Mouse (Mus musculus): ENCODE results near the gene Cntnap5c. TPM values are rescaled to one million over a fixed set of nuclear protein-coding genes. Genes with fewer than 3 reads are reported as not detected.

Gene Cntnap5c
- not detected in 2 replicates for polyA plus RNA-seq (2015; fragmentation: Nextera tagmentation; extraction: Ambion mirVana)

GRCm38 (mm10) chr17:57768622-57769610 lies at the start of gene Cntnap5c:
Gene Cntnap5c (plus strand): TSS chr17:57769570.
- 18% methylated on average over 26 of the region's 26 CpGs for WGBS
- H3K36me3 ChIP-seq = no peaks in the 10 kb centered on the region
- H3K27me3 ChIP-seq = no peaks in the 10 kb centered on the region
- H3K4me1 ChIP-seq = no peaks in the 10 kb centered on the region
- no peak for ATAC-seq (ENCODE audit: borderline replicate concordance, extremely low read depth, low FRiP score, low TSS enrichment)
- no peak within 1 kb of the TSS for H3K9ac ChIP-seq
- no peak within 1 kb of the TSS for H3K4me2 ChIP-seq
- no peaks in the 10 kb centered on the region for H3K9me3 ChIP-seq
- H3K4me3 ChIP-seq = no peak within 1 kb of the TSS
- H3K27ac ChIP-seq = no peak within 1 kb of the TSS

- no peaks in the 10 kb centered on the region for H3K9me3 ChIP-seq
- no peak within 1 kb of the TSS for H3K27ac ChIP-seq
- H3K36me3 ChIP-seq = no peaks in the 10 kb centered on the region
- H3K4me1 ChIP-seq = no peaks in the 10 kb centered on the region
- 63% methylated on average over 5 of the region's 5 CpGs for WGBS
- H3K4me2 ChIP-seq = no peak within 1 kb of the TSS
- ATAC-seq (ENCODE audit: borderline replicate concordance, extremely low read depth, low FRiP score, low TSS enrichment) = no peak
- H3K4me3 ChIP-seq = no peak within 1 kb of the TSS
- no peak within 1 kb of the TSS for H3K9ac ChIP-seq
- no peaks in the 10 kb centered on the region for H3K27me3 ChIP-seq
These were observed 27.3 kb upstream of the Cntnap5c start, which contains the start of gene Gm21834 for GRCm38 (mm10) chr17:57742119-57742518. Gene Gm21834 (minus strand): TSS chr17:57742219.

GRCm38 (mm10) chr17:57758033-57758432 lies 11.3 kb upstream of the Cntnap5c start:
- no peak overlapping the region for H3K4me2 ChIP-seq
- H3K4me1 ChIP-seq = no peaks in the 10 kb centered on the region
- H3K4me3 ChIP-seq = no peak overlapping the region
- H3K36me3 ChIP-seq = no peaks in the 10 kb centered on the region
- no peak for ATAC-seq (ENCODE audit: borderline replicate concordance, extremely low read depth, low FRiP score, low TSS enrichment)
- WGBS = 45% methylated on average over 1 of the region's 1 CpGs
- no peak overlapping the region for H3K9ac ChIP-seq
- no peak overlapping the region for H3K27ac ChIP-seq
- H3K9me3 ChIP-seq = no peaks in the 10 kb centered on the region
- H3K27me3 ChIP-seq = no peaks in the 10 kb centered on the region

GRCm38 (mm10) chr17:57767306-57767705 lies 2.1 kb upstream of the Cntnap5c start:
- Histone ChIP-seq H3K4me1 (no peaks in the 10 kb centered on the region), H3K36me3 (no peaks in the 10 kb centered on the region), H3K4me2 (no peak overlapping the region), H3K4me3 (no peak overlapping the region), H3K27ac (no peak overlapping the region), H3K9ac (no peak overlapping the region), H3K9me3 (no peaks in the 10 kb centered on the region), H3K27me3 (no peaks in the 10 kb centered on the region)
- no peak for ATAC-seq (ENCODE audit: borderline replicate concordance, extremely low read depth, low FRiP score, low TSS enrichment)

- H3K36me3 ChIP-seq = no peaks in the 10 kb centered on the region
- H3K9ac ChIP-seq = no peak overlapping the region
- no peaks in the 10 kb centered on the region for H3K4me1 ChIP-seq
- no peak for ATAC-seq (ENCODE audit: borderline replicate concordance, extremely low read depth, low FRiP score, low TSS enrichment)
- H3K4me2 ChIP-seq = no peak overlapping the region
- no peak overlapping the region for H3K27ac ChIP-seq
- WGBS = 13% methylated on average over 4 of the region's 4 CpGs
- no peak overlapping the region for H3K4me3 ChIP-seq
- H3K9me3 ChIP-seq = no peaks in the 10 kb centered on the region
- H3K27me3 ChIP-seq = no peaks in the 10 kb centered on the region
These were observed 1.5 kb downstream of the Cntnap5c start for GRCm38 (mm10) chr17:57770904-57771303.

- 81% methylated on average over 1 of the region's 1 CpGs for WGBS
- H3K27me3 ChIP-seq = no peaks in the 10 kb centered on the region
These were observed 18.9 kb downstream of the Cntnap5c start for GRCm38 (mm10) chr17:57788161-57788799.

GRCm38 (mm10) chr17:57795408-57795807 lies 26.0 kb downstream of the Cntnap5c start:
- Histone ChIP-seq H3K4me3 (no peak overlapping the region), H3K9me3 (no peaks in the 10 kb centered on the region), H3K27ac (no peak overlapping the region), H3K27me3 (no peaks in the 10 kb centered on the region), H3K4me2 (no peak overlapping the region), H3K36me3 (no peaks in the 10 kb centered on the region), H3K4me1 (no peaks in the 10 kb centered on the region), H3K9ac (no peak overlapping the region)
- 80% methylated on average over 3 of the region's 3 CpGs for WGBS
- ATAC-seq (ENCODE audit: borderline replicate concordance, extremely low read depth, low FRiP score, low TSS enrichment) = no peak

More at GRCm38 (mm10) chr17:57788161-57788799, 18.9 kb downstream of the Cntnap5c start:
- no peak for ATAC-seq (ENCODE audit: borderline replicate concordance, extremely low read depth, low FRiP score, low TSS enrichment)
- Histone ChIP-seq H3K9me3 (no peaks in the 10 kb centered on the region), H3K4me3 (no peak overlapping the region), H3K27ac (no peak overlapping the region), H3K9ac (no peak overlapping the region), H3K36me3 (no peaks in the 10 kb centered on the region), H3K4me1 (no peaks in the 10 kb centered on the region), H3K4me2 (no peak overlapping the region)

GRCm38 (mm10) chr17:57796668-57797311 lies 27.4 kb downstream of the Cntnap5c start:
- WGBS = 62% methylated on average over 3 of the region's 3 CpGs
- H3K27ac ChIP-seq = no peak overlapping the region
- no peaks in the 10 kb centered on the region for H3K36me3 ChIP-seq
- ATAC-seq (ENCODE audit: borderline replicate concordance, extremely low read depth, low FRiP score, low TSS enrichment) = no peak
- H3K4me2 ChIP-seq = no peak overlapping the region
- no peaks in the 10 kb centered on the region for H3K9me3 ChIP-seq
- no peaks in the 10 kb centered on the region for H3K4me1 ChIP-seq
- H3K27me3 ChIP-seq = no peaks in the 10 kb centered on the region
- H3K4me3 ChIP-seq = no peak overlapping the region
- H3K9ac ChIP-seq = no peak overlapping the region

GRCm38 (mm10) chr17:57799414-57799985 lies 30.1 kb downstream of the Cntnap5c start:
- H3K4me1 ChIP-seq = no peaks in the 10 kb centered on the region
- 42% methylated on average over 3 of the region's 3 CpGs for WGBS
- no peaks in the 10 kb centered on the region for H3K27me3 ChIP-seq
- no peaks in the 10 kb centered on the region for H3K9me3 ChIP-seq
- H3K4me3 ChIP-seq = no peak overlapping the region
- no peak overlapping the region for H3K27ac ChIP-seq
- H3K9ac ChIP-seq = no peak overlapping the region
- no peak overlapping the region for H3K4me2 ChIP-seq
- no peaks in the 10 kb centered on the region for H3K36me3 ChIP-seq
- no peak for ATAC-seq (ENCODE audit: borderline replicate concordance, extremely low read depth, low FRiP score, low TSS enrichment)

- no peak overlapping the region for H3K27ac ChIP-seq
- H3K4me3 ChIP-seq = no peak overlapping the region
- H3K9me3 ChIP-seq = no peaks in the 10 kb centered on the region
- H3K9ac ChIP-seq = no peak overlapping the region
- no peaks in the 10 kb centered on the region for H3K4me1 ChIP-seq
- no peak for ATAC-seq (ENCODE audit: borderline replicate concordance, extremely low read depth, low FRiP score, low TSS enrichment)
- no peak overlapping the region for H3K4me2 ChIP-seq
- 55% methylated on average over 1 of the region's 1 CpGs for WGBS
- H3K27me3 ChIP-seq = no peaks in the 10 kb centered on the region
- H3K36me3 ChIP-seq = no peaks in the 10 kb centered on the region
These were observed 31.8 kb downstream of the Cntnap5c start for GRCm38 (mm10) chr17:57801180-57801579.

- no peak overlapping the region for H3K27ac ChIP-seq
- no peaks in the 10 kb centered on the region for H3K4me1 ChIP-seq
- ATAC-seq (ENCODE audit: borderline replicate concordance, extremely low read depth, low FRiP score, low TSS enrichment) = no peak
- no peak overlapping the region for H3K4me3 ChIP-seq
- no peaks in the 10 kb centered on the region for H3K36me3 ChIP-seq
- H3K9ac ChIP-seq = no peak overlapping the region
- H3K27me3 ChIP-seq = no peaks in the 10 kb centered on the region
- H3K4me2 ChIP-seq = no peak overlapping the region
- no peaks in the 10 kb centered on the region for H3K9me3 ChIP-seq
These were observed 68.0 kb downstream of the Cntnap5c start for GRCm38 (mm10) chr17:57837090-57837971.
